Mouse (Mus musculus): ENCODE measurements around the gene Acvr1.

Gene Acvr1

DNA sequence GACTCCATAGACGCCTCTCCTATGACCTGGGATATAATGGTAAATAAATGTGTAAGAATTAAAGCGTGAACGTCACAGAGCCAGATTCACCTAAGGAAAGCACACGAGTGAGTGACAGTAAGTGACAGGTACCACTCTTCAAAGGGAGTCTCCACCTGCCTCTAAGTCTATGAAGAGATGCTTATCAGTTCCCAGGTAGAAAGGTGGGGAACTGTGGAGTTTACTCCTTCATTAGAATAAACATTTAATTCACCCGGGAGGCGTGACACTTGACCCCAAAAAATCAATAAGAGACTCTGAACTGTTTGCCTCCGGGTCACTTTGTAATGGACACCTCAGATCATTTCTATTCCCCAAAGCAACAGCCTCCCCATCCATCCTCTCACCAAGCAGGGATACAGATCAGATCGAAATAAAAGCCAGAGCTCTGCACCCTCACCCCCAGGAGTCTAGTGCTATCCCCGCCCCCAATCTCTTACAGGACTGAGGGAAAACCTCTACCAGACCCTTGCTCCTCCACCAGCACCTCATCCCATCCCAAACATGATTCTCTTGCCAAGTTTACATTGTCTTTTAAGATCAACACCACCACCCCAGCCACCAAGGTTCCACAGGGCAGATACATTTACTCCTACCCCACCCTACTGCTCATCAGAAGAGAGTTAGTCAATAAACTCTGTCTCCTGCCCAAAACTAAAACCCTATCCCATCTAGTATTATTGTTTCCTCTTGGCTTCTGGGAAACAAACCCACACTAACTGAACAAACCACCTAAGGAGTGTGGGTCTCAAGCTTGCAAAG, 9.7 kb downstream of the Acvr1 start:
- no peak for DNase-seq

DNA sequence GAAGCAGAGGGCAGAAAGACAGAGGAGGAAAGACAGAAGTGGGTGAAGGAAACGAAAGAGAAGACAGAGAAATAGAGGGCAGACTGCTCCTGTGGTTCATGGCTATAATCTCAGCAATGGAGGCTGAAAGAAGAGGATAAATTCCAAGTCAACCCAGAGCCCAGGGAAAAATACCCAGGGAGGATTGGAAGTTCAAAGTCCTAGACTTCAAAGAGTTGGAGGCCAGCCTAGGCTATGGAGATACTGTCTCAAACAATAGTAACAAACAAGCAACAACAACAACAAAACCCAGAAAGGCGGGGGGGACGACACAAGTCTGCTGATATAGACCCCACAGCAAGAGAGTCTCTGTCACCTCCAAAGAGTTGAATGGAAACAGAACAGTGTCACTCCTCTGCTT, 14.7 kb downstream of the Acvr1 start:
- no peak for DNase-seq

DNA sequence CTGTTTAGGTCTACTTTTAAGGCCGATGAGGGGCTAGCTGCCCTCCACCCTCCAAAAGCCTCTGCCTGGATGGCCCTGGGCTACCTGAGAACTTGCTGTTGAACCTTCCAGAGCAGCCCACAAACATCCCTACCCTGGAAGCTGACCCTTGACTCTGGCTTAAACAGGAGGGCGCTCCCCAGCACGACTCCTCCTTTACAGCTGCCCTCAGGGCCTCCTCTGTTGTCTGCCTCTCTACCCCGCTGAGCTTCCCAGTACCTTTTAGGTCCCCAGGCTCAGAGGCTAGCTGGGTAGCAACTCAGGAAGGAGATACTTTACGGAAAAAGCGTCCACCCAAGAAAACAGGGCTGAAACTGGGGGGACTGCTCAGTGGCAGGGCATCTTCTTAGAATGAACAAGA, 15.1 kb downstream of the Acvr1 start:
- DNase-seq = no peak

DNA sequence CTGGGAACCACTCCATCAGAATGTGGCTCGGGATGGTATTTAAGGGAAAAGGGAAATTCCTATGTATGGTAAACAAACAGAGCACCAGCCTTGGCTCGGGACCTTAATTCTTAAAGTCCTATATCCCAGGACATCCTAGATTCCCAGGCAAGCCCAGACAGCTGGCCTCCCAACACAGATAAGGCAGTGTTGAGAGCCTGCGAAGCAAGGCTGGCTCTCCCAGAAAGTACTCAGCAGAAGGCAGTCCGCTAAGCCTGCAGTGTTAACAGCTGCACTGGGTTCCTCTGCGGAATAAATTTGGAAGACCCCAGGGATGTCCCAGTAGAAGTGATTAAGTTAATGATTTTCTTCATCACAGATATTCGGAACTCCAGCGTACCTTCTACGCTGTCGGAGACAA, 16.5 kb downstream of the Acvr1 start:
- DNase-seq = no peak

DNA sequence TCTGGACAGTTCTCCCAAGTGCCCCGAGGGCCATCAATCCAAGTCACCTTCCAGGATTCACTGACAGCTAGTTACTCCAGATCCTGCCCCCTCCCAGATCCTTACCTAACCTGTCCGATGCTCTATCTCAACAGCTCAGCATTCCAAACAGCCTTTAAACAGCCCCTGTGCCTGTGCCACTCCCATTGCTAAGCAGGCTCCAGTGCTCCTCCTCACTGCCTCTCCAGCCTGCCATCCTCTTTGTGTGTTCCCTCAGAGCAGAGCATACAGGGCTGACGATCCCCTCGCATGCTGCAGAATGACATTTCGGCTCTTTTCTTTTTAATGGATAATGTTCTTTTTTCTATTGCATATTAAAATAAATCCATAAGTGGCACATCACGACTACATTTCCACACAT, 17.0 kb downstream of the Acvr1 start:
- DNase-seq = no peak

DNA sequence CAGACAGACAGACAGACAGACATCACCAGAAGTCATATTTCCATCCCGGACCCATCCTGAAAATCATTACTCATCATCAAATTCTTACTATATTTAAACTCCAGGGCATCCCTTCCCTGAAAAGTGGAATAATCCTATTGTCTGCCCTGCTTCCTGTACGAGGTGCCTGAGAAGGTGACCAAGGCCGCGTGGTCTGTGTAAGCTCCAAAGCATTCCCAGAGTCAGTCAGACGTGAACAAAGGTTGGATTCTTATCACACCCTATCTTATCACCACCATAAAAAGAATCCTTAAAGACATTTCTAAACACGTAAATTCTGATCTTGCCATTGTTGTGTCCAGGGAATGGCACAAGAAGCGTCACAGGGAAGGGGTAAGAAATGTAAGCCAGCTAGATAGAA, 18.0 kb downstream of the Acvr1 start:
- no peak for DNase-seq

DNA sequence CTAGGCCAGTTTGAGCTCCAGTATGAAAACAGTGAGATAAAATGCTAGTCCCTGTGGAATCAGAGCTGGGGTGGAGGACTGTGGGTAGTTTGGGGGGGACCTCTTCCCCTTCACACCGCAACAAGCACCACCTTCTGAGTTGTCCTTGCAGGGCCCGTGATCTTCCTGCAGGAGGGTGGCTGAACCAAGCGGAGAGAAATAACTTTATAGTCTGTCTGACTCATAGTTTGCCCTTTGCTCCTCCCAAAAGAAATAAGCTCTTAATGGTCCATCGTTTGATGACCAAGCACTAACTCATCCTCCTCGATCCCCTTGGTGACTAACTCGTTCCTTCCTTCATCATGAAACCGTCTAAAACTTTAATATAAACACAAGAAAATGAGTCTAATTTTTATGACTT, 20.7 kb downstream of the Acvr1 start:
- DNase-seq = no peak

DNA sequence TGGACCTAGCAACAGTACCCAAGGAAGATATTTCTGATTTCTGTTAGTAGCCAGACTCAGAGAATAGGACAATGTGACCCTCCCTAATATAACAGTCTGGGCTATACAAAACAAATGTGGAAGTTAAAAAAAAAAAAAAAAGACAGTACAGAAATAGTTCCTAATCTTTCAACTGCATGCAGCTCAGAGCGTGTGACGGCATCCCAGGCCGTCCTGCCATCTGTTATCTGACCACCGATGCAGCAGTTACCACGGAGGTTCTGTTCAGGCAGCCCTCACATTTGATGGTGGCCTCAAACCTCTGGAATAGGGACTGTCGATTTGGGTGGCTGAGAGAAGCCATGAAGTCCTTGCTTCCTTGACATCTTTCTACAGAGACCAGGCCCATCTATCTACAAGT, 22.6 kb downstream of the Acvr1 start:
- DNase-seq = no peak

DNA sequence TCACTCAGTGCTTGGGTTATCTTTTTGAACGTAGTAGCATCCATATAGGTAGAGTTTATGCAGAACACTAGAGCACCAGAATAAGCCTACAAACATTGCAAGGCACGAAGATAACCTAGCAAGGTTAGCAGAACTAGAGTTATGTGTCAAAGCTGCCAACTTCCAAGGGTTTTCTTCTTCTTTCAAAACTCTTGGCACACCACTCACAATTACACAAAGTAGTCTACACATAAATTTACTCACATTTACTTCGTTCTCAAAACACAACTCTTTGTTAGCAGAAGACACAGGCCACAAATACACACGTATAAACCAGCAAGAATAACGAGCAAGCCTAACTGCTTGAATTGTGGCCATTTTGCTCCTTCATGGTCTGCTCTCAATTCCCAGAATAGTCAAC, 23.7 kb downstream of the Acvr1 start:
- no peak for DNase-seq

DNA sequence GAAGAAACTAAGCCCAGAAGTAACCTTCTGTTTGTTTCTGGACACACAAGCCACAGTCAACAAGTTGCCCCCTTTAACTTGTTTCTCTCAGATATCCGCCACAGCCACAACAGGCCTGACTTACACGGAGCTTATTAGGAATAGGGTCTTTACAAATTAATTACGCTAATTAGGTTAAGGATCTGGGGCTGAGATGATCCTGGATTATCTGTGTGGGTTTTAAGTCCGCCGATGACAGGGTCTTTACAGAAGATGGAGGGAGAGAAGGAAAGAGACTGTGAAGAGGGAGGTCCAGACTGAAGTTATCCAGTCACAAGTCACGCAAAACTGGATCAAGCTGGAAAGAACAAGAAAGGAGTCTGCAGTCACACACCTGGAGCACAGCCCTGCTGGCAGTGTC, 28.8 kb downstream of the Acvr1 start:
- DNase-seq = no peak

DNA sequence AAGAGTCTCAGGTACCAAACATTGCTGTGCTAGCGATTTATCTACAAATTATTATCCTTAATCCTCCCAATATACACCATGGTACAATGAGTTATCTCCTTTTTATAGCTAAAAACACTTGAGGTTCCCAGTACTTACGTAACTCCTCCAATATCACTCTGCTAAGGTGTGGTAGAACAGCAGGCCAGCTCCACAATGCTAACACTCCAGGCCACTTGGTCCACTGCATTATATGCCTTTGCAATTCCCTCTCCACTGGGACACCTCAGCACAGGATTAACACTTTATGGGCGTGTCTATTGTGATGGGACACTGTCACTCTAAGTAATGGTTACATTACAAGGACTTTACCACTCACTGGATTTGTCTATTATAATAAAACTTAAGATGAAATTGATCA, 30.2 kb downstream of the Acvr1 start:
- no peak for DNase-seq

DNA sequence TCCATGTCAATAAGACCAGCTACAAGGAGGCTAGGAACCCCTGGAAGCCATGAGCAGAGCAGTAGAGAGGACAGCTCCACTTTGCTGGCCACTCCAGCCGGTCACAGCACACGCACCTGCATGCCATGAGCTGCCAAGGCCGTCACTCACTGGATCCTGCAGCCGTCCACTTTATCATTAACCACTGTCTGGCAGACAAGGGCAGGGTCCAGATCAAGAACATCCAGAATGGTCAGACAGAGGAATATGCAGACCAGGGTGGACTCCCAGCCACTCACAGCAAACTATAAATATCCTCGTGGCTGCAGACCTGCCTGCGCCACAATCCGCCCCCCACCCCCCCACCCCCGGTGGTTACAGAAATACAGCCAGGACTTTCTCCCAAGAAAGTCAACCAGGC, 31.7 kb downstream of the Acvr1 start:
- no peak for DNase-seq

DNA sequence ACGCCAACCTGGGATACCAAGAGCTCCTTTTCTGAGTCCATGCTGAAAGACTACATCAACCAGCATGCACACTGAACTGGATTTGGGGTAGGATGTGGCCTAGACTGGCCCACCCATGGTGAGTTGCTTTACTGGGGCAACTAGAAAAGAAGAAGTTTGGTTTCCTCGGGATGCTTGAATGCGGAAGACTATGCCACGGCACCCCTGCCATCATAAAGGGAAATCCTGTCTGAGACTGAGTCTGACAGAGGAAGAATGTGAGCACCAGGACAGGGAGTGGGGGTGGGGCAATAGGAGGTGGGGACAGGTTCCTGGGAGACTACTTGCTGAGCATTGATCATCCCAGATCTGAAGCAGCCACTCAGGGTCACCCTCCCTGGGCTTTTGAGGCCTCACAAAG, 32.6 kb downstream of the Acvr1 start:
- no peak for DNase-seq

DNA sequence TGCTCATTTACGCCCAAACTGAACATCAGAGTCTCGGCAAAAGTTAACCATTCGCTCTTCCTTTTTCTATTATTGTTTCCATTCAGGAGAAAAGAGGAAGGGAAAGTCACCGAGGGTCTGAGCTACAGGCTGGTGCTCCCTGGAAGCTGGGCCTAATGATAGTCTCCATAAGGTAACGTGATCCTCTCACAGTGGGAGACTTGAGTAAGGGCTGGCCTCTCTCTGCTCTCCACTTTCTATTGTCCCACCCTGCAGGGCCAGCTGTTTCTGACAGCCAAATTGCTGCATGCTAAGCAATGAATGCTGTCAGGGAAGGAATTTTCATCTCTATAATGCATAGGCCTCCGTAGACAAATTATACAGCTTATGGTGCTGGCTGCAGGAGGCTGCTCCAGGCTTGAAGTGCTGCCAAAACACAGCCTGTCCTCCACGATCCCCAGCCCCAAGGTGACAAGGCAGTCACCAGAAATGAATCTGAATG, 33.4 kb downstream of the Acvr1 start:
- DNase-seq = peak in 1 of 2 experiments; percentile 36

DNA sequence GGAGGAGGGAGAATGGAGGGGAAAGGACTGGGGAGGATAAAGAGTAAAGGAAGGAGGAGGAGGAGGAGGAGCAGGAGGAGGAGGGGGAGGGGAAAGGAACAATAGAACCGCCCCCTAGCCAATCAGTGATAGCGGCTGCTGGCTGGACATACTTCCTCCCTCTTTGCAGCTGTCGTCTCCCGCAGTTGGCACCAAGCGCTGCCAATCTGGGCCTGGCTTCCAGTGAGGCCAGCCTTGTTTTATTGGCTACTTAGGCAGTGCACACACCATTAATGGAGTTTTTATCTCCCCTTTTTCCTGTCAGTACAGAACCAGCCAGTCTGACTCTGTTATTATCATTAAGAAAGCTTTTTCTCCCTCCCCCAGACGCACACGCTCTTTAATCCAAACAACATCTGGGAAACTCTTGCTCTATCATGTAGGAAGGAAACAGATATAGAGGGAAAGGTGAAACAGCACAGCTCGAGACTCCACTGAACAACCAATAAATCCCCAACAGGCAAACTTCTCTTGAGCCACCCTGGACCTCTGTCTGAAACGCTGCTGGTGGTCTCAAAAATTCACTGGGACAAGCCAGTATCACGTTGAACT, 34.6 kb downstream of the Acvr1 start:
- DNase-seq = peak; percentile 84 to 92

DNA sequence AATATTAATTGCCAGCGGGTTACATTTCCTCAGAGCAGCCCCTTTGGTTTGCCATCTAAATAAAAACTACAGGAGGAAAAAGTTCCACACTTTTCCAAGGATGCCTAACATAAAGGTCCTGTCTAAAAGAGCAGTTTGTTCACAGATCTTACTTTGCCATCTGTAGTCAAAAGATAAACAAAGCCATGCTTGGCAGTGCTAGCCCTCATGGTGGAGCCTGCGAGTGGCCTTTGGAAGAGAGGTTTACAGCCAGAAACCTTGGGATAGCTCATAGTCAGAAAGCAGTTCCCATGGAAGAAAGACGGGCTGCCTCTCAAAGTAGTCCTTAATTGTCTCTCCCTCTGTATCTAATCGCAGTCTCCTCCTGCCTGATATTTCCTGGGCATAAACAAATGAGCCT, 36.4 kb downstream of the Acvr1 start:
- no peak for DNase-seq

DNA sequence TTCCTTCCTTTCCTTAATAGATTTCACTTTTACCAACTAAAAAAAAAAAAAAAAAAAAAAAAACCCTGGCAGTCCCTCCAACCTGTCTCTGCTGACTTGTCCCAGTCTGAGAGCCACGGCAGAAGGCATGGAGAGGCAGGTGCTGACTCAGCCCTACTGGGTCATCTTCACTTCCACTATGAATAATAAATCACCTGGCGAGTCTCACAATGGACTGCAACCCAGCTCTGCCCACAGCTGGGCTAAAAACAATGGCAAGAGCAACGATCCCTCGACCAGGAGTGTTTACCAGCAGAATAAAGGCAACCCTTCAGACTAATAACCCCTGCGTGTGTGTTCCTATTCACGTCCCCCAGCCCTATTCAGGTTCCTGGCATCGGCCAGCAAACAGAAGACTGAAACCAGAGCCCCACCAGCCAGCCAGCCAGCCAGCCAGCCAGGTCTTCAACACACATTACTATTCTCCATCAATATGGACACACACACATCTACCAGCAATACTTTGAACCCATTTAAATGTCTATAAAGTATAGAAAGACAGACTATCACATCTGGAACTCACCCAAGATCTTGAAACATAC, 37.0 kb downstream of the Acvr1 start:
- DNase-seq = no peak

DNA sequence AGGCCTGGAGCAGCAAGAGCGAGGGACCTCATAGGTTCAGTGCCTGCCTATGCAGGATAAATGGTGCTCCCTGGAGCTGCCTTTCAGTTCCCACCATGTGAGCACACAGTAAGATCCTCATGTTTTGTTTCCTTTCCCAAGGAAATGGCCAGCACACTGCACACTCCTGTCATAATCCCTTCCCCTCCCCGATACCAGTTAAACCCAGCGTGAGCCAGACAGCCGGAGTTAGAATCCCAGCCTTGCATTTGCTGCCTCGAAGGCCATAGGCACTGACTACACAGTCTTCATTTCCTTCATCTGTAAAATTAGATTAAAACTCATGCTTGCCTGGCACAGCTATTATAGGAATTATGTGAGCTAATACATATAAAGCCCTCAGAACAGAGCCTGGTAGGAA, 37.6 kb downstream of the Acvr1 start:
- DNase-seq = no peak

DNA sequence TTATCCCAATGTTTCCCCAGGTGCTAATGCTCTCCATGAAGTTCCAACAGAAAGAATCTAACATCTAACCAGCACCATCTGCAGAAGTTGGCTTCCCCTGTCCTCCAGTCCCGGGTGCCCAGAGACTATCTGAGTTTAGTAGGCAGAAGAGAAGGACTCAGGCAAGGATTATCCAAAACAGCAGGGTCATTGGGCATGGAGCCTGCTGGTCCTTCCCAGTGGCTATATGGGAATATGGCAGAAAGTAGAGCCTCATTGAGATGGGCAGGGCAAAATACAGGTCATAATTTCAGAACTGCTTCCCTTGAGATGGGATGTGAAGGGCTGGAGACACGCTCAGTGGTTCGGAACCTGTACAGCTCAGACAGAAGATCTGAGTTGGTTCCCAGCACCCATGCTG, 39.2 kb downstream of the Acvr1 start:
- no peak for DNase-seq

DNA sequence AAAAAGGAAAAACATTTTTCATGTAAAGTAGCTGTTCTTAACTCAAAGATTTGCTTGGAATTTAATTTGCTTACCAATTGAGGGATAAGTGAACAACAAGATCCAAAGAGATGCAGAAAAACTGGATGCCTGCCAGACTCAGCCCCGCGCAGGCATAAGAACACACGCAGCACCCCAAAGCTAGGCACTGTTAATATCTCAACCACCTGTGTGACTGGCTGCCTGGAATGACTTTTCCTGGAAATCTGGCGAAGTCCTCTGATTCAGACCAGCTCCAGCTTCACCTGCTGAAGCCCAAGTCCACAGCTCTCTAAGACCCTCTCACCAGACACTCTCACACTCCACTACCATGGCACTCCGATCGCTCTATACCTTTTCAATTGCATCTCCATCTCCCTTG, 42.6 kb downstream of the Acvr1 start:
- no peak for DNase-seq

DNA sequence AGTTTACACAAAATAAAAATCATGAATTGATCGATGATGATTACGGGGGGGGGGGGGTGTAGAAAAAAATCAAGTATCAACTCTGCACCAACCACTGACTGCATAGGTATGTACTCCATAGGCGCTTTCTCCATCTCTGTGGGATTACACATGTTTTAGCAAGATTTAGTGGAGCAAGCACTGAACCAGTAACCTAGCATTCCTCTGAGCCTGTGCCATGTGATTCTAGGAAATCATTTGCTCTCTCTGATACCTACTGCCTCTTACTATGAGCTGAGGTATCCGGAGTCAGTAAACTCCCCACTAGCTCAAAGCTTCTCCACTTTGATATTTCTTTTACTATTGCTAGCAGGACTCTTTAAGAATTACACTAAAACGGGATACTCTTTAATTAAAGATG, 43.1 kb downstream of the Acvr1 start:
- no peak for DNase-seq

DNA sequence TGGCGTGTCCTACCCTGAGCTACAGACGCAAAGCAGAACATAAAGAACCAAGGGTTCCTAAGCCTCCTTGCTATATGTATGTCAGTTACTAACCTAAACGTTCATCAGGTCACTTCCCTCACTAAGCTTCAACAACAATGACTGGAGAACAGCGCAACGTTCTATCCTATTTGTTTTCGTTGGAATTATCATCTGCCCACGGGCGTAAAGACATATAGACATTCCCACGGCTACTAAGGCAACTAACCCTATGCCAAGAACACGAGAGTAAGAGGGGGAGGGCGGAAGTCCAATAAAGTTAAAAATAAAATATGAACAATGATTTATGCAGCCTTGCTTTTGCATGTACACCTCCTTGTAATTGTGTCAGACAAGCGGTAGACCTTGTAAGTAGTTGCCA, 43.9 kb downstream of the Acvr1 start:
- DNase-seq = no peak

DNA sequence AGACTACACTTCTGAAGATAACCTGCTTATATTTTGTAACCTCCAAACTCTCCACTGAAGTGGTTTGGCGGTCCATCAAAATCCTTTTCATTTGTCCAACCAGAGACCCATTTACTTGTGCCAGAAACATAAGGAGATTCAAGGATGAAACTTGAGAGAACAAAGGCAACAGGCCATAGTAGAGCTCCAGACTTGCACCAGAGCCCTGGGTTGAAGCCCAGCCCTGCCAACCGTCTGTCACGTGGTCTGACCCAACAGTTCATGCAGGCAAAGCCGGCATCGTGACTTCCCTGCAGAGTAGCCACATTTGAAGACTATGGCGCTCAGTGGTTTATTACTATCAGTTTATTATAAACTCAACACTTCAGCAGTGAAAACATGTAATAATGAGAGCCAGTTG, 45.3 kb downstream of the Acvr1 start:
- no peak for DNase-seq

DNA sequence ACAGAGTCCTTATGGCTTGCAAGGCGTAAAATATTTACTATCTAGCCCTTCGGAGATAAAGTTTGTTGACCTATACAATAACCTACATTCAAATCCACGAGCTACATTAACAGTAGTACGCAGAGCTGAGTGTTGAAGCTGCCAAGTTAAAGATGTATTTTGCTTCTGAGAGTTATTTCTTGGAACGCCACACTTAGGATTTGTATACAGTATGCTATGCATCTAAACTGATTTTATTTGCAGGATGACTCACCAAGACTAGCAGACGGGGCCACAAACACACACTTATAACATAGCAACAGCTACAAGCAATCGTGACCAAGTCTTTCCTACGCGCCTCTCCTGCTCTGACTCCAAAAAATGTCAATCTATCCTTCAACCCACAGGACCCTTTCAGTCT, 46.2 kb downstream of the Acvr1 start:
- DNase-seq = no peak

DNA sequence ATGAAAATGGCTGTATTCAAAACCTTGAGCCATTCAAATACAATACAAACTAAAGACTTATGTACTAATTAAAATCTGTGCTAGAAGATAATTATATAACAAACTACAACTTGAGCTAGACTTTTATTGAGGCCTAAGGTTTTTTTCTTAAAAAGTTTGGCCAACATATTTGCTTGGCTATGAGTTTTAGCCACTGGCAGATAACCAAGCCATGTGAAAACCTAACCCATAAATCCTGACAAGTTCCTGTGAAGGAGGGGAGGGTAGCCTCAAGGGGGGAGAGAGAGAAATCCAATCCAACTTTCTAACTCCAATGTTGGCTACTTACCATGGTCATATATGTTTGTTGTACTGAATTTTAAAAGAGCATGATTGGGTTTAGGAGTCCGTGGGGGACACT, 48.4 kb downstream of the Acvr1 start:
- DNase-seq = no peak

Data from lung, postnatal 4 days (tissue).